Mouse (Mus musculus): ENCODE results near the gene Celf1. TPM values are rescaled to one million over a fixed set of nuclear protein-coding genes. Genes with fewer than 3 reads are reported as not detected.

The Celf1 gene
- polyA plus RNA-seq, 1 experiment from 2014 or later = 59.3 TPM

DNA sequence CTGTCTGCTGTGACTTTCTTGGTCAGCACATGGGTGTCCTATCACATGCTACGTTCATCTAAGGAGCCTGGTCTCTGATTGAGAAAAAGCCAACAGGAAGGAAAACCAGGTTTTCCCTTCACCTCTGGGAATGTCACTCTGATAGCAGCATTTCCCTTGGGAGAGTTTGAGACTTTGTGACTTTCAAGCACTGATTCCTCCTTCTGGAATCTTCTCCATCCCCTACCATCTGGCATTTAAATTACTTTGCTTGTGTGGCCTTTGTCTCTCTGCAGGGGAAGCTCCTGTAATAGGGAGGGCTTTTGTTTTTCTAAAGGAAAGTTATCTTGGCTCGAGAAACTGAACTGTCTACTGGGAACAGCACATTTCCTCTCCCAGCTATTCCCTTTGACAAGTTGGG, 82.9 kb downstream of the Celf1 start:
- no peak overlapping the region for H3K27ac ChIP-seq
- H3K4me2 ChIP-seq (ENCODE audit: low read length) = no peak overlapping the region
- 38% methylated on average over 2 of the region's 2 CpGs for WGBS
- TF ChIP-seq CTCF (IDR thresholded peaks at IDR 0.05; ENCODE audit: low read depth) = no peak
- H3K4me1 ChIP-seq (replicated peaks; ENCODE audit: insufficient read depth, low read length) = no peaks in the 10 kb centered on the region
- ATAC-seq (replicated peaks; ENCODE audit: low FRiP score, low read depth) = no peak
- no peak overlapping the region for H3K4me3 ChIP-seq (replicated peaks; ENCODE audit: low read depth, low read length)
- 0 out of 2 replicates have a peak, but pooled peaks cover 12% of the 10 kb centered on the region for H3K36me3 ChIP-seq (ENCODE audit: insufficient read depth, low read length)
- no peaks in the 10 kb centered on the region for H3K27me3 ChIP-seq (ENCODE audit: insufficient read depth, low read length)
- DNase-seq (ENCODE audit: low spot score) = peak; percentile 36
- no peak overlapping the region for H3K9ac ChIP-seq (ENCODE audit: low read depth, low read length)
- no peaks in the 10 kb centered on the region for H3K9me3 ChIP-seq (replicated peaks; ENCODE audit: low read length)

DNA sequence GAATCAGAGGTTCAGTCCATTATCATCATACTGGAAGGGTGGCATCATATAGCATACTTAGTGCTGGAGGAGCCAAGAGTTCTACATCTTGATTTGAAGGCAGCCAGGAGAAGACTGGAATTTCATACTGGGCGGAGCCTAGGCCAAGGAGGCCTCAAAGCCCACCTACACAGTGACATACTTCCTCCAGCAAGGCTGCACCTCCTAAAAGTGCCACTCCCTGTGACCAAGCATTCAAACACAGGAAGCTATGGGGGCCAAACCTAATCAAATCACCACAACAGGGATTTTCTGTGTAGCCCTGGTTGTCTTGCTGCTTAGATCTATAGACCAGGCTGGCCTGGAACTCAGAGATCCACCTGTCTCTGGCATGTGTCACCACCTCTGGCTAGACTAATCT, 83.8 kb downstream of the Celf1 start:
- Histone ChIP-seq H3K36me3 (ENCODE audit: insufficient read depth, low read length) (0 out of 2 replicates have a peak, but pooled peaks cover 9% of the 10 kb centered on the region), H3K9me3 (replicated peaks; ENCODE audit: low read length) (no peaks in the 10 kb centered on the region), H3K27ac (no peak overlapping the region), H3K27me3 (ENCODE audit: insufficient read depth, low read length) (no peaks in the 10 kb centered on the region), H3K4me3 (replicated peaks; ENCODE audit: low read depth, low read length) (no peak overlapping the region), H3K4me2 (ENCODE audit: low read length) (no peak overlapping the region), H3K4me1 (replicated peaks; ENCODE audit: insufficient read depth, low read length) (no peaks in the 10 kb centered on the region), H3K9ac (ENCODE audit: low read depth, low read length) (no peak overlapping the region)
- TF ChIP-seq CTCF (IDR thresholded peaks at IDR 0.05; ENCODE audit: low read depth) = no peak
- ATAC-seq (replicated peaks; ENCODE audit: low FRiP score, low read depth) (no peak), DNase-seq (ENCODE audit: low spot score) (no peak)
- WGBS = 92% methylated on average over 1 of the region's 1 CpGs

DNA sequence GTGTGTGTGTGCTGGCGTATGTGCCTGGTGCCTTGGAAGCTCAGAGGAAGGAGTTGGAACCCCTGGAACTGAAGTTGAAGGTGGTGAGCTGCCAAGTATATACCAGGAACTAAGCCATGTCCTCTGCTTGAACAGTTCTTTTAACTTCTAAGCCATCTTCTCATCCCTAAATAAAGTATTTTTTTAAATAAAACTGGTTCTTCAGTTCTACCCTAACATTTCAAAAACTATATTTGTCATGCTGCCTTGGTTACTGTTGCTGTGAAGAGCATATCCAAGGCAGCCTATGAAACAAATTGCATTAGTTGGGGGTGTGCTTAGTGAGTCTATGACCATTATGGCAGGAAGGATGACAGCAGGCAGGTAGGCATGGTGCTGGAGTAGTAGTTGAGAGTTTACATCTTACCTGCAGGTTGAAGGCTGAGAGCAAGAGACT, 84.9 kb downstream of the Celf1 start:
- H3K9me3 ChIP-seq (replicated peaks; ENCODE audit: low read length) = no peaks in the 10 kb centered on the region
- H3K27me3 ChIP-seq (ENCODE audit: insufficient read depth, low read length) = no peaks in the 10 kb centered on the region
- H3K9ac ChIP-seq (ENCODE audit: low read depth, low read length) = no peak overlapping the region
- ATAC-seq (replicated peaks; ENCODE audit: low FRiP score, low read depth) (no peak), DNase-seq (ENCODE audit: low spot score) (no peak)
- H3K27ac ChIP-seq = no peak overlapping the region
- H3K4me3 ChIP-seq (replicated peaks; ENCODE audit: low read depth, low read length) = no peak overlapping the region
- H3K4me1 ChIP-seq (replicated peaks; ENCODE audit: insufficient read depth, low read length) = no peaks in the 10 kb centered on the region
- H3K36me3 ChIP-seq (ENCODE audit: insufficient read depth, low read length) = 0 out of 2 replicates have a peak, but pooled peaks cover 4% of the 10 kb centered on the region
- WGBS = 72% methylated on average over 1 of the region's 1 CpGs
- H3K4me2 ChIP-seq (ENCODE audit: low read length) = no peak overlapping the region
- TF ChIP-seq CTCF (IDR thresholded peaks at IDR 0.05; ENCODE audit: low read depth) = no peak

DNA sequence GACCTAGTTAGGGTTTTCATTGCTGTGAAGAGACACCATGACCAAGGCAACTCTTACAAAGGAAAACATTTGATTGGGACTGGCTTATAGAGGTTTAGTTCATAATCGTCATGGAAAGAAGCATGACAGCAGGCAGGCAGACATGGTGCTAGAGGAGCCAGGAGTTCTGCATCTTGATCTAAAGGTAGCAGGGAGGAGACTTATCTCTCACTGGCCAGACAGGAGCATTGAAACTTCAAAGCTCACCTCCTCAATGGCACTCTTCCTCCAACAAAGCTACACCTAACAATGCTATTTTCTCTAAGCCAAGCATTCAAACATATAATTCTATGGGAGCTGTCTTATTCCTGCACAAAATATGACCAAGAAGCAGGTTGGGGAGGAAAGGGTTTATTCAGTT, 86.3 kb downstream of the Celf1 start:
- TF ChIP-seq CTCF (IDR thresholded peaks at IDR 0.05; ENCODE audit: low read depth) = no peak
- H3K9me3 ChIP-seq (replicated peaks; ENCODE audit: low read length) = no peaks in the 10 kb centered on the region
- H3K9ac ChIP-seq (ENCODE audit: low read depth, low read length) = no peak overlapping the region
- WGBS = 78% methylated on average over 1 of the region's 1 CpGs
- H3K27me3 ChIP-seq (ENCODE audit: insufficient read depth, low read length) = no peaks in the 10 kb centered on the region
- H3K4me1 ChIP-seq (replicated peaks; ENCODE audit: insufficient read depth, low read length) = no peaks in the 10 kb centered on the region
- no peak for DNase-seq (ENCODE audit: low spot score)
- no peak overlapping the region for H3K4me3 ChIP-seq (replicated peaks; ENCODE audit: low read depth, low read length)
- no peak for ATAC-seq (replicated peaks; ENCODE audit: low FRiP score, low read depth)
- H3K36me3 ChIP-seq (ENCODE audit: insufficient read depth, low read length) = no peaks in the 10 kb centered on the region
- no peak overlapping the region for H3K4me2 ChIP-seq (ENCODE audit: low read length)
- no peak overlapping the region for H3K27ac ChIP-seq

DNA sequence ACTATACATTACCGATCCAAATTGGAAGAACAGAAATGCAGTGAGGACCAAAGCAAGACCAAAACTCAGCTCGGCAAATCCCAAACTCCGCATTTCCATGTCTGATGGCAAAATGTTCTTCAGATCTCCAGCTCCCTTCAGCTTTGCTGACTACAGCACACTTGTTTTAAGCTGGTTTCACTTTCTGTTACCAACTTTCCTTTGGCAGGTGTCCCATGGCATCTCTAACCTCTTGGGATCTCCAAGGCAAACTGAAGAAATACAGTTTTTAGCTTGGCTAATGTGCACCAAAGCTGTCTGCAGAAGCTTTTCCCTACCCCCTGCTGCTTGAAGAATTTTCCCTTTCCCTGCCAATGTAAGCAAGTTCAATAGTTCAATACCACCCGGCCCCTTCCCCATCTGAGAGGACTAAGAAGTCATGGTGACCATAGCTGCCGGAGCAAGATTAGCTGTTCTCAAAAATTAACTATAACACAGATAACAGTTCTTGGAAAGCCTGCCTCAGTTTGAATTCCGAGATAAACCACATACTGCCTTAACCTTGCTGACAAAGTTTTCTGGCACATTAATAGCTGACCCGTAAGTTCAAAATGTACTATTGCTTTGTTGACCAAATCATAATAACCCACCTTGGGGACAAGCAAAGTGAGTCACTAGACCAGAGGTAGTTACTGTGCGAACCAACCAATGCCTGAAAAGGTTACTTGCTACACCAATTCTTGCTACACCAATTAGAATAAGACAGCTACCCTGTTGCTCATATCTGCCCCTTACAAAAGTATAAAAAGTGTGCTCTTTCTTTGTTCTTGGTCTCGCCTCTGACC, 87.4 kb downstream of the Celf1 start:
- DNase-seq (ENCODE audit: low spot score) (no peak), ATAC-seq (replicated peaks; ENCODE audit: low FRiP score, low read depth) (no peak)
- no peak overlapping the region for H3K4me3 ChIP-seq (replicated peaks; ENCODE audit: low read depth, low read length)
- H3K27ac ChIP-seq = no peak overlapping the region
- TF ChIP-seq CTCF (IDR thresholded peaks at IDR 0.05; ENCODE audit: low read depth) = no peak
- no peaks in the 10 kb centered on the region for H3K4me1 ChIP-seq (replicated peaks; ENCODE audit: insufficient read depth, low read length)
- no peak overlapping the region for H3K9ac ChIP-seq (ENCODE audit: low read depth, low read length)
- no peaks in the 10 kb centered on the region for H3K9me3 ChIP-seq (replicated peaks; ENCODE audit: low read length)
- H3K4me2 ChIP-seq (ENCODE audit: low read length) = no peak overlapping the region
- H3K36me3 ChIP-seq (ENCODE audit: insufficient read depth, low read length) = no peaks in the 10 kb centered on the region
- 92% methylated on average over 9 of the region's 9 CpGs for WGBS
- no peaks in the 10 kb centered on the region for H3K27me3 ChIP-seq (ENCODE audit: insufficient read depth, low read length)

DNA sequence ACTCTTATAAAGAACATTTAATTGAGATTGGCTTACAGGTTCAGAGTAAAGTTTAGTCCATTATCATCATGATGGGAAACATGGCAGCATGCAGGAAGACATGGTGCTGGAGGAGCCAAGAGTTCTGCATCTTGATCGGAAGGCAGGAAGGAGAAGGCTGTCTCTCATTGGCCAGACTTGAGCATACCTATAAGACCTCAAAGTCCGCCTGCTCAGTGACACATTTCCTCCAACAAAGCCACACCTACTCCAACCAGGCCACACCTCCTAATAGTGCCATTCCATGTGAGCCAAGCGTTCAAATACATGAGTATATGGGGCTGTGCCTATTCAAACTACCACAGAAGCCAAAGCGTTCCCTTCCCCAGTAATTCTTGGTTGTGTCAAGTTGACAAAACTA, 91.0 kb downstream of the Celf1 start:
- no peak overlapping the region for H3K9ac ChIP-seq (ENCODE audit: low read depth, low read length)
- no peak overlapping the region for H3K4me3 ChIP-seq (replicated peaks; ENCODE audit: low read depth, low read length)
- H3K36me3 ChIP-seq (ENCODE audit: insufficient read depth, low read length) = no peaks in the 10 kb centered on the region
- no peak for TF ChIP-seq CTCF (IDR thresholded peaks at IDR 0.05; ENCODE audit: low read depth)
- no peaks in the 10 kb centered on the region for H3K9me3 ChIP-seq (replicated peaks; ENCODE audit: low read length)
- no peak overlapping the region for H3K27ac ChIP-seq
- H3K27me3 ChIP-seq (ENCODE audit: insufficient read depth, low read length) = no peaks in the 10 kb centered on the region
- H3K4me2 ChIP-seq (ENCODE audit: low read length) = no peak overlapping the region
- 79% methylated on average over 4 of the region's 4 CpGs for WGBS
- DNase-seq (ENCODE audit: low spot score) = no peak
- ATAC-seq (replicated peaks; ENCODE audit: low FRiP score, low read depth) = no peak
- no peaks in the 10 kb centered on the region; the same call in 1 of the 2 replicates for H3K4me1 ChIP-seq (replicated peaks; ENCODE audit: insufficient read depth, low read length)

Measured in kidney, postnatal 0 days (tissue).